Comparison of ENCODE assay signal across 8 mouse cellular contexts in the genomic region with DNA sequence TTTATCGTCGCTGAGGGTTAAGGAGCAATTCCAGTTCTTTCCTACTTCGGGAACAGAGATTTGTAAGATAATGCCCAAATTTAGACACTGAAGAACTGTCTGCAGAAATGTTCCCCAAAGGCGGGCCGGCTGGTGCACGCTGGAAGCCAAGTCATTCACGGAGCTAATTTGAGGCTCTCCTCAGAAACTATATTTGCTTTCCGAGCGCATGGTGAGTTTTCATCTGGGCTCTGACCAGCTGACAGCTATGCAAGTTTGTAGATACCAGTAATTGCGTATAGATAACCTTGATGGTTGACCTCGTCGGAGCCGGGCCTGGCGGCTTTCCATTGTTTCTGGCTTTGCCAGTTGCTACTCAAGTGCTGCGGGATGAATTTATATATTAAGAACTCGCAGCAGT.
DNase-seq lines count a peak whose midpoint lies in the region; ATAC-seq and TF ChIP-seq lines count a peak whose summit lies in the region.

No protein-coding gene starts in this region.

- no peak for TF ChIP-seq CTCF in left cerebral cortex, adult 2 months (IDR thresholded peaks at IDR 0.05)
- TF ChIP-seq CTCF in heart, adult 2 months (IDR thresholded peaks at IDR 0.05) = no peak

- H3K9ac ChIP-seq in heart, adult 2 months (ENCODE audit: low read depth, low read length) = peak overlapping the region; percentile 51; the same call in 1 of the 2 replicates
- no peak overlapping the region for H3K9ac ChIP-seq in hindbrain, embryonic 16.5 days (ENCODE audit: low read depth, low read length)
- no peak overlapping the region for H3K9ac ChIP-seq in neural tube, embryonic 12.5 days

- peak overlapping the region; percentile 43 for H3K4me2 ChIP-seq in hindbrain, embryonic 16.5 days (ENCODE audit: low read length)
- H3K4me2 ChIP-seq in neural tube, embryonic 12.5 days (replicated peaks) = peak overlapping the region; percentile 29

- TF ChIP-seq POLR2A in heart, adult 2 months (IDR thresholded peaks at IDR 0.05; ENCODE audit: insufficient read depth, low read depth, low read length) = peak; percentile 24; the same call in 1 of the 2 replicates

- H3K9me3 ChIP-seq in hindbrain, embryonic 16.5 days (ENCODE audit: control insufficient read depth, low read length) = no peaks in the 10 kb centered on the region
- H3K9me3 ChIP-seq in neural tube, embryonic 12.5 days = no peaks in the 10 kb centered on the region

- 0 out of 2 replicates have a peak overlapping the region, but pooled peaks have one; percentile 8 for H3K4me3 ChIP-seq in left cerebral cortex, adult 2 months
- peak overlapping the region; percentile 47 for H3K4me3 ChIP-seq in heart, adult 2 months
- H3K4me3 ChIP-seq in hindbrain, embryonic 16.5 days (ENCODE audit: low read length) = no peak overlapping the region; the same call in 1 of the 2 replicates
- H3K4me3 ChIP-seq in neural tube, embryonic 12.5 days = no peak overlapping the region

- no peaks in the 10 kb centered on the region for H3K36me3 ChIP-seq in heart, adult 2 months (ENCODE audit: control insufficient read depth, insufficient read depth, low read length)
- H3K36me3 ChIP-seq in hindbrain, embryonic 16.5 days (ENCODE audit: control insufficient read depth, insufficient read depth, low read length) = no peaks in the 10 kb centered on the region
- H3K36me3 ChIP-seq in neural tube, embryonic 12.5 days = no peaks in the 10 kb centered on the region

- DNase-seq in left cerebral cortex, adult 2 months (ENCODE audit: extremely low spot score in 1 of 2, low spot score in 2 of 2) = peak in 1 of 2 experiments; percentile 18
- no peak for DNase-seq in left cerebral cortex, adult 11 months (ENCODE audit: low spot score)
- peak; percentile 56 to 62 for DNase-seq in heart, adult 2 months
- no peak for DNase-seq in Muller cell, postnatal 12 days (ENCODE audit: inconsistent ontology term)
- no peak for DNase-seq in B cell, adult 2 months

- TF ChIP-seq EP300 in heart, adult 2 months (IDR thresholded peaks at IDR 0.05; ENCODE audit: insufficient read depth, low read depth, low read length) = no peak

- intact Hi-C loops in left cerebral cortex, adult 2 months (cut with DNase I) = no loop called here
- intact Hi-C loops in heart, adult 2 months (cut with DNase I) = loop anchor here (2.0 to 5.0 kb wide), 5 partner anchors 23 to 435 kb away; no protein-coding TSS in a partner anchor

- H3K27ac ChIP-seq in left cerebral cortex, adult 2 months = no peak overlapping the region
- peak overlapping the region; percentile 81 for H3K27ac ChIP-seq in heart, adult 2 months
- H3K27ac ChIP-seq in hindbrain, embryonic 16.5 days (ENCODE audit: low read depth, low read length) = no peak overlapping the region
- no peak overlapping the region for H3K27ac ChIP-seq in neural tube, embryonic 12.5 days

- no peaks in the 10 kb centered on the region for H3K27me3 ChIP-seq in heart, adult 2 months (ENCODE audit: control insufficient read depth, insufficient read depth, low read length)
- H3K27me3 ChIP-seq in hindbrain, embryonic 16.5 days (replicated peaks; ENCODE audit: control insufficient read depth, insufficient read depth, low read length) = no peaks in the 10 kb centered on the region
- H3K27me3 ChIP-seq in neural tube, embryonic 12.5 days (replicated peaks) = no peaks in the 10 kb centered on the region

- H3K4me1 ChIP-seq in heart, adult 2 months (ENCODE audit: control insufficient read depth, insufficient read depth, low read length) = no peaks in the 10 kb centered on the region; the same call in 1 of the 2 replicates
- peaks cover 7% of the 10 kb centered on the region for H3K4me1 ChIP-seq in hindbrain, embryonic 16.5 days (ENCODE audit: control insufficient read depth, insufficient read depth, low read depth, low read length)
- H3K4me1 ChIP-seq in neural tube, embryonic 12.5 days = 0 out of 2 replicates have a peak, but pooled peaks cover 4% of the 10 kb centered on the region

- no peaks in the 10 kb centered on the region; the same call in 1 of the 2 replicates for H3K79me2 ChIP-seq in heart, adult 2 months (replicated peaks; ENCODE audit: control insufficient read depth, insufficient read depth, low read length)

- no peak for ATAC-seq in hindbrain, embryonic 16.5 days
- no peak for ATAC-seq in neural tube, embryonic 12.5 days (ENCODE audit: low FRiP score, low read depth)
- no peak for ATAC-seq in activated CD4-positive, CD25-positive, alpha-beta regulatory T cell, adult 4 months

- WGBS in heart, adult 2 months = 8% methylated on average over 16 of the region's 16 CpGs
- WGBS in hindbrain, embryonic 16.5 days = 41% methylated on average over 16 of the region's 16 CpGs
- WGBS in neural tube, embryonic 12.5 days = 59% methylated on average over 16 of the region's 16 CpGs

Comparison
In these comparisons a context has a peak if more than half of its experiments do, and no peak if none do; other contexts are left out.
1. DNase-seq: peak in heart, adult 2 months (2 of 2); none in left cerebral cortex, adult 11 months (single experiment), Muller cell, postnatal 12 days (single experiment) and B cell, adult 2 months (0 of 2).
2. H3K4me3 ChIP-seq: peak in left cerebral cortex, adult 2 months (single experiment) and heart, adult 2 months (single experiment); none in hindbrain, embryonic 16.5 days (single experiment) and neural tube, embryonic 12.5 days (single experiment).